Mouse (Mus musculus) bone marrow macrophage, adult 2 months (primary cell): ENCODE results near the gene Cblb.

Experiments used
- CTCF ChIP-seq: IDR thresholded peaks from 2 replicates; pipeline ENCODE4 v1.5.1; 2012; ENCODE audit warnings: low read depth, mild to moderate bottlenecking, low read length, moderate library complexity
- POLR2A ChIP-seq: IDR thresholded peaks from 2 replicates; pipeline ENCODE4 v1.6.1; 2012; ENCODE audit warnings: mild to moderate bottlenecking, low read depth, low read length, borderline replicate concordance

GRCm38 (mm10) chr16:52093325-52094253 lies 62.6 kb downstream of the Cblb start:
- no peak for TF ChIP-seq CTCF
- TF ChIP-seq POLR2A, result no peak
